Mouse (Mus musculus): Measurements from ENCODE around the gene Ubtf.
"Not testable (repeated sequence)": the region's sequence is repeated elsewhere in the genome, so short reads cannot be mapped to it uniquely, and the experiment has no call there.

Gene Ubtf

GRCm38 (mm10) chr11:102291051-102291535 lies 28.4 kb downstream of the Ubtf start:
- DNase-seq: no peak

- no peak for DNase-seq
Measured at GRCm38 (mm10) chr11:102290141-102290540, 29.4 kb downstream of the Ubtf start.

- no peak for DNase-seq
Measured at GRCm38 (mm10) chr11:102289511-102290100, 29.9 kb downstream of the Ubtf start.

- DNase-seq: no peak
Measured at GRCm38 (mm10) chr11:102288913-102289312, 30.6 kb downstream of the Ubtf start.

- DNase-seq: no peak
Measured at GRCm38 (mm10) chr11:102288027-102288804, 31.3 kb downstream of the Ubtf start.

GRCm38 (mm10) chr11:102287485-102287884 lies 32.1 kb downstream of the Ubtf start:
- DNase-seq: no peak

GRCm38 (mm10) chr11:102285095-102285834 lies 34.3 kb downstream of the Ubtf start:
- no peak for DNase-seq

GRCm38 (mm10) chr11:102284501-102285094 lies 34.9 kb downstream of the Ubtf start, which contains the start of gene Tmub2:
Gene Tmub2, plus strand, starts transcription at chr11:102284931.
- DNase-seq: peak; percentile 98

GRCm38 (mm10) chr11:102283922-102284321 lies 35.6 kb downstream of the Ubtf start:
- DNase-seq: no peak

- DNase-seq: not testable (repeated sequence)
Measured at GRCm38 (mm10) chr11:102280267-102280666, 39.3 kb downstream of the Ubtf start.

GRCm38 (mm10) chr11:102279595-102279994 lies 39.9 kb downstream of the Ubtf start:
- no peak for DNase-seq

GRCm38 (mm10) chr11:102277754-102278153 lies 41.8 kb downstream of the Ubtf start:
- no peak for DNase-seq

- DNase-seq: no peak
Measured at GRCm38 (mm10) chr11:102276411-102276915, 43.1 kb downstream of the Ubtf start.

GRCm38 (mm10) chr11:102268520-102269244 lies 50.9 kb downstream of the Ubtf start, which contains the start of gene Asb16:
Gene Asb16, plus strand, starts transcription at chr11:102268743.
- DNase-seq: no peak

GRCm38 (mm10) chr11:102267480-102267879 lies 52.1 kb downstream of the Ubtf start:
- DNase-seq: peak; percentile 68

- DNase-seq: no peak
Measured at GRCm38 (mm10) chr11:102266631-102267355, 52.7 kb downstream of the Ubtf start.

GRCm38 (mm10) chr11:102265816-102266215 lies 53.7 kb downstream of the Ubtf start:
- no peak for DNase-seq

GRCm38 (mm10) chr11:102263211-102263610 lies 56.3 kb downstream of the Ubtf start:
- no peak for DNase-seq

GRCm38 (mm10) chr11:102258521-102258920 lies 61.0 kb downstream of the Ubtf start:
- DNase-seq: no peak

- no peak for DNase-seq
Measured at GRCm38 (mm10) chr11:102258095-102258494, 61.4 kb downstream of the Ubtf start.

- DNase-seq: no peak
Measured at GRCm38 (mm10) chr11:102257514-102257913, 62.0 kb downstream of the Ubtf start.
